Mouse (Mus musculus) cerebellum, adult 2 months (tissue): ENCODE data around the gene Cdk15.

Experiments used
- CTCF ChIP-seq: fragments of 200-500 bp; IDR thresholded peaks from 2 replicates; pipeline ENCODE4 v1.5.1; 2011; ENCODE audit warnings: low read depth, mild to moderate bottlenecking, control low read depth, low read length, moderate library complexity, borderline replicate concordance; ENCODE audit not compliant: insufficient read depth
- POLR2A ChIP-seq: fragments of 200-500 bp; IDR thresholded peaks from 2 replicates; pipeline ENCODE4 v1.6.1; 2011; ENCODE audit warnings: low read length, control low read depth, borderline replicate concordance; ENCODE audit not compliant: insufficient read depth

DNA sequence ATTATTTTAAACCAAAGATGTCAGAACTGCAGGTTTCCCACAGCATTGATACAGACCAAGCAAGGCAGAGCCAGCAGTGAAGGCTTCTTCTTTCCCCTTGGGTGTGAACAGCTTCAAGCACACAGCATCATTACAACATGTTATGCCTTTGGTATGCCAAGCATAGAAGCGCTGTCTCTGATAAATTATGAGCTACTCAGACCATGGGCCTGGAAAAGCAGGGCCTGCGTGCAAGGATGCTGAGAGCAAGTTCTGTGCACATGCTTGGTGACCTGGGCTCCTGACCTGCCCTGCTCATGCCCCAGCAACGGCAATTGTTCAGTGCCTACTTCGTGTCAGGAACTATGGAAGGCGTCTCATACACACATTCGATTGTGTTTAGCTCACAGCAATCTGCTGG, 85.4 kb downstream of the Cdk15 start:
- TF ChIP-seq CTCF, result no peak
- no peak for TF ChIP-seq POLR2A
